Mouse (Mus musculus) C2C12 (cell line): ENCODE data around the gene Vps45. TPM values are rescaled to one million over a fixed set of nuclear protein-coding genes. Genes with fewer than 3 reads are reported as not detected.
A peak's percentile ranks its signal among the peaks of the same experiment; 100 is the strongest.

ENCODE experiments used
- H3K27me3 ChIP-seq: one replicate; pipeline ENCODE4 v1.6.1; 2011; ENCODE audit not compliant: control insufficient read depth, insufficient read depth, insufficient read length
- H3K36me3 ChIP-seq: one replicate; pipeline ENCODE4 v1.6.1; 2011; ENCODE audit not compliant: control insufficient read depth, insufficient read depth
- H3K4me3 ChIP-seq: one replicate; pipeline ENCODE4 v1.5.1; 2011; ENCODE audit warnings: mild to moderate bottlenecking, control low read depth; ENCODE audit not compliant: poor library complexity, insufficient read depth, severe bottlenecking
- H3K79me2 ChIP-seq: one replicate; pipeline ENCODE4 v1.6.1; 2011; ENCODE audit not compliant: control insufficient read depth, insufficient read depth
- H3K79me3 ChIP-seq: one replicate; pipeline ENCODE4 v1.6.1; 2011; ENCODE audit warnings: low read depth, control low read depth
- H3ac ChIP-seq: one replicate; pipeline ENCODE3; 2011; ENCODE audit warnings: low read depth; ENCODE audit not compliant: control insufficient read depth, insufficient read length
- CEBPB ChIP-seq: IDR thresholded peaks from one replicate; pipeline ENCODE4 v1.6.1; 2011; ENCODE audit warnings: low read depth, mild to moderate bottlenecking, control low read depth, moderate library complexity
- CTCF ChIP-seq: IDR thresholded peaks from one replicate; pipeline ENCODE4 v1.5.1; 2011; ENCODE audit not compliant: control insufficient read depth, insufficient read depth, insufficient read length
- FOSL1 ChIP-seq: IDR thresholded peaks from one replicate; pipeline ENCODE4 v1.8.0; 2011; ENCODE audit warnings: mild to moderate bottlenecking, low read length; ENCODE audit not compliant: poor library complexity, insufficient read depth, severe bottlenecking
- MAX ChIP-seq: IDR thresholded peaks from one replicate; pipeline ENCODE4 v1.6.1; 2011; ENCODE audit warnings: mild to moderate bottlenecking, control low read depth
- MYOD1 ChIP-seq: IDR thresholded peaks from one replicate; pipeline ENCODE4 v1.6.1; 2011; ENCODE audit warnings: low read depth; ENCODE audit not compliant: control insufficient read depth, insufficient read length
- MYOG ChIP-seq: IDR thresholded peaks from one replicate; pipeline ENCODE4 v1.6.1; 2011; ENCODE audit not compliant: control insufficient read depth, insufficient read length; ENCODE audit errors: extremely low read depth
- USF1 ChIP-seq: IDR thresholded peaks from one replicate; pipeline ENCODE4 v1.6.1; 2011; ENCODE audit warnings: low read depth, mild to moderate bottlenecking, control low read depth, moderate library complexity
- polyA plus RNA-seq: library from polyadenylated mRNA; unstranded; fragments of >200 nt; fragmentation: generic; extraction: Trizol; gene quantifications from one replicate; pipeline ENCODE4 v1.2.1, GENCODE M21; 2012; ENCODE audit warnings: missing spikeins

The Vps45 gene
- polyA plus RNA-seq, 1 experiment, result 15.6 TPM

DNA sequence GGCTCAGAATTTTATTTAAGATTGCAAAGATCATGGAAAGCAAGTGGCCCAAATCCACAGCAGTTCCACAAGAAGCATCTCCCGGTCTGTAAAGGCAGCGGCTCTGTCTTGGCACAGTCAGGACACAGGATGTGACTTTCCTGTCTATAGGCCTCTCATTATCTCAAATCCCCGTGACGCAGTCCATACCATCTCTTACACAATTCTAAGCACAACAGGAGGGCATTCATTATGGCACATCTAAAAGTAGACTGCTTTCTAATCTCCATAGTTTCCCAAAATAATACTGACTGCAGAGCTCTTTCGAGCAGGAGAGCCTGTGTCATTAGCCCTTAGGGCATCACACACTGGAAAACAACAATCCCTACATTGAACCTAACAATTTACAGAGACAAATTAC is 45.5 kb downstream of the Vps45 start:
- H3K36me3 ChIP-seq, result no peaks in the 10 kb centered on the region
- no peaks in the 10 kb centered on the region for H3K27me3 ChIP-seq
- H3K79me2 ChIP-seq, result no peaks in the 10 kb centered on the region
- TF ChIP-seq FOSL1 (no peak), MYOD1 (no peak), MYOG (no peak), CEBPB (no peak), USF1 (no peak), MAX (no peak), CTCF (no peak)
- no peak overlapping the region for H3ac ChIP-seq
- no peak overlapping the region for H3K4me3 ChIP-seq
- H3K79me3 ChIP-seq, result no peaks in the 10 kb centered on the region

DNA sequence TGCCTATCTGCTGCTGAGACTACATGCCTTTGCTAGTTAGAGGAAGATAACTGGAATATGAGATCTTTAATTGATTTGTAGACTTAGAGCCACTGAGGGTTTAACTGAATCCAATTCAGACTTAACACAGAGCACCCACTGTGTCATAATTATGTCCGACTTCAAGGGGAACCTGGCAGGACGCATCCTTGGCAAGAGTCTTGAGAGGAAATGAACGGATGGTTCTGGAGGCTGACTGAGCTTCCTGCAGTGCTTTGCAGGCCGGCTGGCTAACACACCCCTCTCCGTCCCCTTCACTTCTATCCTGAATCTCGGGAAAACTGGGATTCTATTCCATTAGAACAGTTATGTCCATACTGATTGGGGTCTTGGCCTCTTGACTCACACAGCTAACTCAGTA is 49.8 kb downstream of the Vps45 start:
- Histone ChIP-seq H3K27me3 (no peaks in the 10 kb centered on the region), H3K4me3 (no peak overlapping the region), H3K79me3 (no peaks in the 10 kb centered on the region), H3ac (no peak overlapping the region), H3K36me3 (no peaks in the 10 kb centered on the region), H3K79me2 (no peaks in the 10 kb centered on the region)
- TF ChIP-seq CTCF, result no peak
- TF ChIP-seq MYOD1, result no peak
- no peak for TF ChIP-seq MAX
- no peak for TF ChIP-seq FOSL1
- no peak for TF ChIP-seq MYOG
- no peak for TF ChIP-seq CEBPB
- TF ChIP-seq USF1, result no peak

DNA sequence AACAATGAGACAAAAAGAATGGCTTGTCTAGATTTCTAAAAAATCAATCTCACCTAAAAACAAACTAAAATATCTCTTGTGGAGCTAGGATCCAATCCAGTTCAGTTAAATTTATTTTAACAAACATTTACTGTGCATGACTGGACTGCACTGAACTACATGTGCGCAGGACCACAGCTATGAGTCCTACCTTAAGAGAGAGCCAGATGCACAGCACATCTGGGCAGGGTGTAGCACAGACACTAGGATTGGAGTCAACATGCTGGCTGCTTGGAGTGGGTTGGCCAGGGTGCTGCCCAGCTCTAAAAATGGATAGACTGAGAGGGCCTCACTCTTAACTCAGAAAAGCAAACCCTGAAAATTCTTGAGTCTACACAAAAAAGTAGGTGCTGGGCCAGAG is 56.7 kb downstream of the Vps45 start:
- H3K27me3 ChIP-seq, result no peaks in the 10 kb centered on the region
- TF ChIP-seq FOSL1 (no peak), MAX (no peak), CTCF (no peak), CEBPB (no peak), MYOD1 (no peak)
- no peak overlapping the region for H3K4me3 ChIP-seq
- H3ac ChIP-seq, result no peak overlapping the region
- H3K79me2 ChIP-seq, result no peaks in the 10 kb centered on the region
- no peaks in the 10 kb centered on the region for H3K79me3 ChIP-seq
- H3K36me3 ChIP-seq, result no peaks in the 10 kb centered on the region

DNA sequence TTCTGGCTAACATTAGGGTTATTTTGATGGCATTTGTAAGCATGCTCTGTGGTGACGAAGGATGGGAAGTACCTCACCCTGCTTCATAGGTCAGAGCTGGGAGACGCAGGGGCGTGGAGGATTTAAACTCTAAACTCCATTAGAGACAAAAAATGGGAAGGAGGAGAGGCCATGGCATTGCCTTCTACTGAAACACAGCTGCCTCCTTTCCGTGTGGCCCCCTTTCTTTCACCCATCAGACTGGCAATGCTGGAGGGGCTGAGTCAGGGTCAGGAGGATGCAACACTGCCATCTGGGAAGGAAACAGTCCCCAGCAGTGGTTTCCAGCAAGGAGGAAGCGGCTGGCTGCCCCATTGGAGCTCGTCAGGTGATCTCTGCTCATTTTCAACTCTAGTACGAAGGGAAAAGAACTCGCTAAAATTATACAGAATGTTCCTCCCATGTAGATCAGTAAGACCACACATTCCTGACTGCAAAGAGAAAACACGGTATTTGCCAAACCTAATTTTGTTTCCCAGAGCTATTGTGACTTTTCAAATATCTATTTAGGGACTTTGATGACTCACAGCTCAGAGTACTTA is 57.3 kb downstream of the Vps45 start:
- Histone ChIP-seq H3K4me3 (no peak overlapping the region), H3K79me2 (no peaks in the 10 kb centered on the region), H3K79me3 (no peaks in the 10 kb centered on the region), H3ac (no peak overlapping the region), H3K27me3 (no peaks in the 10 kb centered on the region), H3K36me3 (no peaks in the 10 kb centered on the region)
- no peak for TF ChIP-seq CEBPB
- no peak for TF ChIP-seq CTCF
- no peak for TF ChIP-seq MYOD1
- no peak for TF ChIP-seq USF1
- TF ChIP-seq MYOG, result no peak
- TF ChIP-seq FOSL1, result no peak
- TF ChIP-seq MAX, result no peak

DNA sequence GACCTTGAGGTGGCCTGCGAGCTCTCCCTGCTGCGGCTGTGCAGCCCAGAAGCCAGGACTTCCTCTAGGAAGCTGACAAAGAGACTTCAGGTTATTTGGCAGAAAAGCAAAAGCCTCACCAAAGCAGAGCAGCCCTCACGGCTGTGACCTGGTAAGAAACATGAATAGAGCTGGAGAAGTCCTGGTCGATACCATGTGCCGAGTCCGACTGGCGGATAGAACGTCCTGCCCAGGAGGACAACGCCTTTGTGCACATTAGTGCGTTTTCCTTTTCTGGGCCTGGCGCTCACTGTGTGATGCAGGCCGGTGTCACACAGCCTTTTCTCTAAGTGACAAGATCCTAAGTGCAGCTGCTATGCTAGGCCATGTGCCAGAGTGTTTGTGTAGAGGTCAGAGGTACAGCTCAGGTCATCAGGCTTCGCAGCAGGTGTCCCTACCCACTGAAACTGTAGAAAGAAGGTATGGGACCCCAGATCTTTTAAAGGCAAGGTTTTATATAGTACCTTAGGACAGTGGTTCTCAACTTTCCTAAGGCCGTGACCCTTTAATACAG is 58.1 kb downstream of the Vps45 start:
- H3K4me3 ChIP-seq, result no peak overlapping the region
- H3K27me3 ChIP-seq, result no peaks in the 10 kb centered on the region
- peaks cover under 1% of the 10 kb centered on the region for H3K79me3 ChIP-seq
- H3ac ChIP-seq, result no peak overlapping the region
- no peaks in the 10 kb centered on the region for H3K36me3 ChIP-seq
- no peak for TF ChIP-seq FOSL1
- peak; percentile 22 for TF ChIP-seq MYOD1
- H3K79me2 ChIP-seq, result peaks cover 4% of the 10 kb centered on the region
